Mouse (Mus musculus): ENCODE data around the gene Slc40a1. TPM values are rescaled to one million over a fixed set of nuclear protein-coding genes. Genes with fewer than 3 reads are reported as not detected.

Slc40a1 gene
- polyA plus RNA-seq, 1 experiment from 2014 or later, result 30.8 TPM

DNA sequence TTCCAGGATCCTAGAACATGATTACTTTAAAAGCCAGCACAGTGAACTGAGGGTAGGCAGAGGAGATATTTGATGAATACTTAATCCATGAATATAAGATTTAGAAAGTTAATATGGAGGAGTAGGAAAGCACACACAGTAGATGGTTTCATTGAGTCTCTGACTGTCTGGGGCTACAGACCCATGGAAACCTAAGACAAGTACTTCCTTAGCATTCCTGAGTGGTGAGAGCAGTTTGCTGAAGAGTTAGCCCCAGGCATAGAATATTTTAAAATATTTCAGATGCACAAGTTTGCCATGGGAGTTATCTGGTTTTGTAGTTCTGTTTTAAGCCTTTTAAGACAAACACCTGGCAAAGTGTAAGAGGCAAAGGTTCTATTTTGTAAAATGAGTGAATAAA lies 65.2 kb downstream of the Slc40a1 start:
- Histone ChIP-seq H3K4me1 (ENCODE audit: control insufficient read depth, insufficient read depth, low read length) (no peaks in the 10 kb centered on the region), H3K36me3 (ENCODE audit: control insufficient read depth, insufficient read depth, low read length) (no peaks in the 10 kb centered on the region), H3K27me3 (ENCODE audit: control insufficient read depth, insufficient read depth, low read depth, low read length) (no peaks in the 10 kb centered on the region), H3K9me3 (replicated peaks; ENCODE audit: control insufficient read depth, low read length, poor library complexity, severe bottlenecking) (no peaks in the 10 kb centered on the region; the same call in 1 of the 2 replicates), H3K4me2 (ENCODE audit: low read length) (no peak overlapping the region), H3K9ac (ENCODE audit: low read depth, low read length) (no peak overlapping the region), H3K27ac (ENCODE audit: low read length) (no peak overlapping the region), H3K4me3 (ENCODE audit: low read depth, low read length) (no peak overlapping the region)
- no peak for ATAC-seq

DNA sequence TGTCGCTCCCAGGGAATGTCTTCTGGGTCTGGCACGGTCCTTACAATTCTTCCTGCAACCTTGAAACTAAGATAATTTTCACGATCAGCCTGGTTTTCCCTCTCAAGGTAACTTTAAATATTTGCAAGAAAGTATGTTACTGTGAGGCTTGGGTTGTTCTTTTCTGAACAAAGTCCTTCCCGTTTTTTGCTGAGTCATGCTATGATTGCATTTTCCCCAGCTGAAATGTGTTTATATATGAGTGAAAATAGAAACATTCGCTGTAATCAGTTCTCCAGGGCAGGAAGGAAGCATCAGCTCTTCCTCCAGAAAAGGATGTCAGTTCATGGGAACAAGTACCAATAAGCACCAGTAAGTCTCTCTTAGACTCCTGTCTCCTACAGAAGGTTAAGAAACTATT lies 66.0 kb downstream of the Slc40a1 start:
- Histone ChIP-seq H3K4me3 (ENCODE audit: low read depth, low read length) (no peak overlapping the region), H3K4me1 (ENCODE audit: control insufficient read depth, insufficient read depth, low read length) (no peaks in the 10 kb centered on the region), H3K4me2 (ENCODE audit: low read length) (no peak overlapping the region), H3K9ac (ENCODE audit: low read depth, low read length) (no peak overlapping the region), H3K27me3 (ENCODE audit: control insufficient read depth, insufficient read depth, low read depth, low read length) (no peaks in the 10 kb centered on the region), H3K9me3 (replicated peaks; ENCODE audit: control insufficient read depth, low read length, poor library complexity, severe bottlenecking) (no peaks in the 10 kb centered on the region; the same call in 1 of the 2 replicates), H3K36me3 (ENCODE audit: control insufficient read depth, insufficient read depth, low read length) (no peaks in the 10 kb centered on the region), H3K27ac (ENCODE audit: low read length) (no peak overlapping the region)
- ATAC-seq, result no peak
- 74% methylated on average over 5 of the region's 5 CpGs for WGBS

Other genes with a start within 250 kb of the Slc40a1 start
- gene Wdr75, start 131.4 kb downstream of the Slc40a1 start, polyA plus RNA-seq (2015; fragmentation: Nextera tagmentation; extraction: Ambion mirVana), result 46.8 and 54.3 TPM in 2 replicates
- not detected in 2 replicates for gene Gm5269, start 36.2 kb downstream of the Slc40a1 start, polyA plus RNA-seq (2015; fragmentation: Nextera tagmentation; extraction: Ambion mirVana)
- gene Dnah7b, start 139.8 kb upstream of the Slc40a1 start, polyA plus RNA-seq (2015; fragmentation: Nextera tagmentation; extraction: Ambion mirVana), result 3.2 and 3.5 TPM in 2 replicates